Mouse (Mus musculus): ENCODE results near the gene Rapgef4. TPM values are rescaled to one million over a fixed set of nuclear protein-coding genes. Genes with fewer than 3 reads are reported as not detected.
A peak's percentile ranks its signal among the peaks of the same experiment; 100 is the strongest.

Rapgef4 gene
- polyA plus RNA-seq, 1 experiment from 2014 or later, result 2.9 TPM

DNA sequence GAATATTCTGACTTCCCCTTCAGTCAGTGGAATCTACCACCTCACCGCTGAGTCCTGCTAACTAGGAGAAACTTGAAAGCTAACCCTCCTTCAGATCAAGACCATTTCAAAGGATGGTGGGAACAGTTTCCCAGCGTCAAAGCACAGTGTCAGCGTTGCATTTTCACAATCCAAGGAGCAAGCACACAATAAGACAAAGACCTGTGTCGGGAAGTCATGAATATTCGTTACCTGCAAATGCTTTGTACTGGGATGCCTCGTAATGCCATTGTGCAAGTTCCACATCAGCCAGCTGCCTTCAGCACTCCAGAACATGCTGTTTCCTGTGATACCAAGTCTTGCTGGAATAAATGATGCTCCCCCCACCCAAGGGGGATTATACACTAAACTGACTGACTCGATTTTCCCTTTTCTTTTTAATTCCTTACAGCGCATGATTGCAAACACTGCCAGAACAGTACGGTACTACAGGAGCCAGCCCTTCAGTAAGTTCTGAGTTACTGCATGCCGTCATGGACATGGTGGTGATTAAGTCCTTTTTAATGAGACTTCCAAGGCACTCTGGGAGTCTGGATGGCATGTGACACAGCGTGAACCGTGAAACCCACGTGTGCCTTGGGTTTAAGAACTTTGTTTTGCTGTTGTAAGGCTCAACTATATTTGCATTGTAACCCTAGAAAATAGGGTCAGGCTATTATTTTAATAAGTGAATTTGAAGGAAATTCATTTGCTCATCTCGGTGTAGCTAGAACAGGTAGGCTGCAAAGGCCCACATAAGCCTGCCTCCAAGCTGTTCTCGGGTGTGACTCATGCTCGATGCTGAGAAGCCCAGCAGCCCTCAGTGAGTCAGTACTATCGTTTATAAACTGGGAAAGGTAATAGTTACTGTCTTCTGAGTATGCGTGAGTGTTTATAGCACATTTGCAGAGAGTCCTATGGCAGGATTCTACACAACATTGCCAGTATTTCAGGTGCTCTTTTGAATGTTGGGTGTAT lies 271.8 kb downstream of the Rapgef4 start:
- Histone ChIP-seq H3K9me3 (ENCODE audit: control insufficient read depth, low read length) (no peaks in the 10 kb centered on the region), H3K4me1 (replicated peaks; ENCODE audit: control insufficient read depth, insufficient read depth, low read length) (0 out of 2 replicates have a peak, but pooled peaks cover 2% of the 10 kb centered on the region), H3K27ac (ENCODE audit: low read depth, low read length) (no peak overlapping the region), H3K36me3 (ENCODE audit: control insufficient read depth, insufficient read depth, low read length) (no peaks in the 10 kb centered on the region), H3K4me2 (replicated peaks; ENCODE audit: low read depth, low read length) (no peak overlapping the region), H3K27me3 (ENCODE audit: control insufficient read depth, insufficient read depth, low read length) (no peaks in the 10 kb centered on the region), H3K4me3 (ENCODE audit: low read depth, low read length) (no peak overlapping the region), H3K9ac (ENCODE audit: low read depth, low read length) (no peak overlapping the region)
- DNase-seq (ENCODE audit: low spot score), result no peak
- 60% methylated on average over 18 of the region's 18 CpGs for WGBS
- no peak for ATAC-seq (ENCODE audit: low FRiP score)

DNA sequence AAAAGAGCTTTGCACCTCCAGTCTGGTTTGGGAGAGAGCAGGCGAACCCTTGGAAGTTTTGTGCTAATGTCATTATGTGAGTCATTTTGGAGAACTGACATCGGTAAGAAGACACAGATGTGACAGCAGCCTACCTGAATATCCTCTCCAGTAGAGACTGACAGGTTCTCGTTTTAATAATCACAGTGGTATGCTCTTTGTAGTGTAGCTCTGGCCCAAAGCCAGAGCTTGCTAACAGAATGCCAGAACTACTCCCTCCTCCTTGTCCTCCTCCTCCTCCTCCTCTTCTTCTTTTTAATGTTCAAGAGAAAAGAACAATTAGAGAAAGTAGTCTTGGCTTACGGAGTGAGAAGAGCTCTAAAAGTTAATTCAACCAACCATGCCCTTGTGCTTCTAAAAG lies 272.8 kb downstream of the Rapgef4 start:
- no peak for DNase-seq (ENCODE audit: low spot score)
- ATAC-seq (ENCODE audit: low FRiP score), result no peak
- H3K4me2 ChIP-seq (replicated peaks; ENCODE audit: low read depth, low read length), result no peak overlapping the region
- no peak overlapping the region for H3K4me3 ChIP-seq (ENCODE audit: low read depth, low read length)
- no peaks in the 10 kb centered on the region for H3K27me3 ChIP-seq (ENCODE audit: control insufficient read depth, insufficient read depth, low read length)
- no peak overlapping the region for H3K27ac ChIP-seq (ENCODE audit: low read depth, low read length)
- no peaks in the 10 kb centered on the region for H3K36me3 ChIP-seq (ENCODE audit: control insufficient read depth, insufficient read depth, low read length)
- H3K9me3 ChIP-seq (ENCODE audit: control insufficient read depth, low read length), result no peaks in the 10 kb centered on the region
- WGBS, result 85% methylated on average over 4 of the region's 4 CpGs
- H3K9ac ChIP-seq (ENCODE audit: low read depth, low read length), result no peak overlapping the region
- H3K4me1 ChIP-seq (replicated peaks; ENCODE audit: control insufficient read depth, insufficient read depth, low read length), result 0 out of 2 replicates have a peak, but pooled peaks cover 2% of the 10 kb centered on the region

DNA sequence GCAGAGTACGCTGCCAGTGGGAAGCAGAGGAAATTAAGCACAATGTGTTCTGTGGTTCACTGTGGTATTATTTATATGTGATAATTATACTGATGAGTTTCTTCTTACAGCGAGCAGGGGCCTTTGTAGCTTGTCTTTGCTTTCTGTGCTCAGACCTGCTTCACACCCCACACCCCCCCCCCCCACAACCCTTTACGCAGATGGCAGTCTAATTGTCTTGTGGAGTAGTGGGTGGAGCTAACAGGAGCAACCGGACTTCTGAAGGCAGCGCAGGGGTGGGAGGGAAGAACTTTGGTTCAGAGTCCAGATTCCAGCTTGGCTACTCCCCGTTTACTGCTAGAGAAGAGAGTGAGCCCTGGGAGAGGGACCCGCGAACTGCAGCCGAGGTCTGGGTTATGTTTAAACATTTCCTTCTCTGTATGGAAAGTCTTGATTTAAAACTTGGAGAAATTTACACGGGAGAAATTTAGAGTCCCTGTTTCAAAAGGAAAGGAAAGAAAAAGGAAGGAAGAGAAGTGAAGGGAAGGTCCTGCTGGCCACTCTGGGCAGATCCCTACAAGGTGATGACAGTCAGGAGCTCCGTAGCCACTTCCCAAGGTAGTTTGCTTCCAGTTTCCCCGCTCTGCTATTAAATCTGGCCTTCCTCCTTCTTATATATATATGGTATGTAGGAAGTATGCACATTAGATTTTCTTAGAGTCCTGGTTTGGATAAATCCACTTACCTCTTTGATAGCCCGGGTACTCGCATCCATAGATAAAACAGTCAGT lies 274.0 kb downstream of the Rapgef4 start:
- Histone ChIP-seq H3K36me3 (ENCODE audit: control insufficient read depth, insufficient read depth, low read length) (no peaks in the 10 kb centered on the region), H3K4me1 (replicated peaks; ENCODE audit: control insufficient read depth, insufficient read depth, low read length) (0 out of 2 replicates have a peak, but pooled peaks cover 2% of the 10 kb centered on the region), H3K4me2 (replicated peaks; ENCODE audit: low read depth, low read length) (no peak overlapping the region), H3K27ac (ENCODE audit: low read depth, low read length) (0 out of 2 replicates have a peak overlapping the region, but pooled peaks have one; percentile 10), H3K9me3 (ENCODE audit: control insufficient read depth, low read length) (no peaks in the 10 kb centered on the region), H3K9ac (ENCODE audit: low read depth, low read length) (no peak overlapping the region), H3K27me3 (ENCODE audit: control insufficient read depth, insufficient read depth, low read length) (no peaks in the 10 kb centered on the region), H3K4me3 (ENCODE audit: low read depth, low read length) (no peak overlapping the region)
- WGBS, result 39% methylated on average over 14 of the region's 14 CpGs
- peak; percentile 50 for DNase-seq (ENCODE audit: low spot score)
- 0 out of 2 replicates have a peak, but pooled peaks have one; percentile 59 for ATAC-seq (ENCODE audit: low FRiP score)

DNA sequence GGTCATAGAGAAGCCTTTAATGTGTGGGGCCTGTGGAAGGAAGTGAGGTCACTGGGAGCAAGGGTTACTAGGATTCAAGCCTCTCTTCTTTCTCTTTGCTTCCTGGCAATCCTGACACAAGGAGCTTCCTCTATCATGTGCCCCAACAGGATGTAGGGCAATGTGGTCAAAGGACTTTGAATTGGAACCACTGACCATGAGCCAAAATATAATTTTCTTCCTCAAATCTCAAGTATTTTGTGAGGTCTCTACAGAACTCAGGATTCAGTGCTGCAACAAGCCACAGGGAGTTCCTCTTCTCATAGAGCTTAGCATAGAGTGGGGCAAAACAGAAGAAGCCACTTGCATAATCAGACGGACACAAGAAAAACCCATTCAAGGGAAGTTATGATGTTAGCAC lies 279.7 kb downstream of the Rapgef4 start:
- Histone ChIP-seq H3K9ac (ENCODE audit: low read depth, low read length) (no peak overlapping the region), H3K36me3 (ENCODE audit: control insufficient read depth, insufficient read depth, low read length) (no peaks in the 10 kb centered on the region), H3K27me3 (ENCODE audit: control insufficient read depth, insufficient read depth, low read length) (no peaks in the 10 kb centered on the region), H3K27ac (ENCODE audit: low read depth, low read length) (no peak overlapping the region), H3K4me2 (replicated peaks; ENCODE audit: low read depth, low read length) (no peak overlapping the region), H3K9me3 (ENCODE audit: control insufficient read depth, low read length) (no peaks in the 10 kb centered on the region), H3K4me1 (replicated peaks; ENCODE audit: control insufficient read depth, insufficient read depth, low read length) (no peaks in the 10 kb centered on the region), H3K4me3 (ENCODE audit: low read depth, low read length) (no peak overlapping the region)
- no peak for DNase-seq (ENCODE audit: low spot score)
- ATAC-seq (ENCODE audit: low FRiP score), result no peak
- WGBS, result 91% methylated on average over 1 of the region's 1 CpGs

DNA sequence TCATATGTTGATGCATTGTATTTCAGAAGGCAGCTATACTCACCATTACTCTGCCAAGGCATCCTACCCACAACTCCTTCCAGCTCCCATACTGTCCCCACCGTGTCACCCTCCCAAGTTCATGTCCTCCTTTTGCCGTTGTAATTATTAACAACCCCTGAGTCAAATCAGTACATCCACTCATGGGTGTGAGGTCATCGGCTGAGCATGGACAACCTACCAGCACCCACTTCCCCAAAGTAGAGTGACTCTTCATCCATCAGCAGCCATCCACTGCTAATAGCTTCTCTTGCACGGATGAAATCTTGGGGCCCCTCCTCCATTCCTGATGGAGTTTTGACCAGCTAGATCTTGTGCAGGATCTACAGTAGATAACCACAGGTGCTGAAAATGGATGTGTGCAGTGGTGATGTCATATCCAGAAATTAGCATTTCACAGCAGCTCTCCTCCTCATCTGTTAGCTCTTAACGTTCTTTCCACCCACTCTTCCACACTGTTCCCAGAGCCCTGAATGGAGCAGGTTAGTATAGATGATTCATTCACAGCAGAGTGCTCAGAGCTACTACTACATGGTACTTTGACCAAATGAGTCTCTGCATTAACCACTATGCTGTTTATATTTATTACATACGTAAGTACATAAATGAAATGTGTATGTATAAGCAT lies 281.9 kb downstream of the Rapgef4 start:
- Histone ChIP-seq H3K4me1 (replicated peaks; ENCODE audit: control insufficient read depth, insufficient read depth, low read length) (no peaks in the 10 kb centered on the region), H3K4me2 (replicated peaks; ENCODE audit: low read depth, low read length) (no peak overlapping the region), H3K27me3 (ENCODE audit: control insufficient read depth, insufficient read depth, low read length) (no peaks in the 10 kb centered on the region), H3K36me3 (ENCODE audit: control insufficient read depth, insufficient read depth, low read length) (no peaks in the 10 kb centered on the region), H3K4me3 (ENCODE audit: low read depth, low read length) (no peak overlapping the region), H3K27ac (ENCODE audit: low read depth, low read length) (no peak overlapping the region), H3K9me3 (ENCODE audit: control insufficient read depth, low read length) (no peaks in the 10 kb centered on the region), H3K9ac (ENCODE audit: low read depth, low read length) (no peak overlapping the region)
- no peak for ATAC-seq (ENCODE audit: low FRiP score)
- WGBS, result 92% methylated on average over 6 of the region's 6 CpGs
- no peak for DNase-seq (ENCODE audit: low spot score)

DNA sequence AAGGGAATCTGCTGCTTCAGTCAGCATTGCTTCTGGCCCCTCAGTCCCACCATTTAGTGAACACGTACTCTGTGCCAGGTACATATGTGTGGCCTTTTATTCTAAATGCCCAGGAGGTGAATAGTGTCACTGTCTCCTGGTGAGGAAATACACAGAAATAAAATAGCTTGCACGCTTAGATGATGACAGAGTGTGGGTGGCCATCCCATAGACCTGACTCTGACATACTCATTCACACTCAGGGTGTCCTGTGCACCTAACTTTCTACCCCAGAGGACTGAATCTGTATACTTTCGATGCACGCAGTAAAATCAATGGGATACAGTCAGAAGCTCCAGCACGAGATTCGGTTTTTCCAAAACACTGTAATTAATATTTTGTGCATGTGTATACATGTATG lies 286.4 kb downstream of the Rapgef4 start:
- 92% methylated on average over 6 of the region's 6 CpGs for WGBS
- H3K27ac ChIP-seq (ENCODE audit: low read depth, low read length), result no peak overlapping the region
- no peaks in the 10 kb centered on the region for H3K4me1 ChIP-seq (replicated peaks; ENCODE audit: control insufficient read depth, insufficient read depth, low read length)
- H3K36me3 ChIP-seq (ENCODE audit: control insufficient read depth, insufficient read depth, low read length), result no peaks in the 10 kb centered on the region
- ATAC-seq (ENCODE audit: low FRiP score) (no peak), DNase-seq (ENCODE audit: low spot score) (no peak)
- H3K4me3 ChIP-seq (ENCODE audit: low read depth, low read length), result no peak overlapping the region
- no peaks in the 10 kb centered on the region for H3K9me3 ChIP-seq (ENCODE audit: control insufficient read depth, low read length)
- no peaks in the 10 kb centered on the region for H3K27me3 ChIP-seq (ENCODE audit: control insufficient read depth, insufficient read depth, low read length)
- no peak overlapping the region for H3K9ac ChIP-seq (ENCODE audit: low read depth, low read length)
- no peak overlapping the region for H3K4me2 ChIP-seq (replicated peaks; ENCODE audit: low read depth, low read length)

DNA sequence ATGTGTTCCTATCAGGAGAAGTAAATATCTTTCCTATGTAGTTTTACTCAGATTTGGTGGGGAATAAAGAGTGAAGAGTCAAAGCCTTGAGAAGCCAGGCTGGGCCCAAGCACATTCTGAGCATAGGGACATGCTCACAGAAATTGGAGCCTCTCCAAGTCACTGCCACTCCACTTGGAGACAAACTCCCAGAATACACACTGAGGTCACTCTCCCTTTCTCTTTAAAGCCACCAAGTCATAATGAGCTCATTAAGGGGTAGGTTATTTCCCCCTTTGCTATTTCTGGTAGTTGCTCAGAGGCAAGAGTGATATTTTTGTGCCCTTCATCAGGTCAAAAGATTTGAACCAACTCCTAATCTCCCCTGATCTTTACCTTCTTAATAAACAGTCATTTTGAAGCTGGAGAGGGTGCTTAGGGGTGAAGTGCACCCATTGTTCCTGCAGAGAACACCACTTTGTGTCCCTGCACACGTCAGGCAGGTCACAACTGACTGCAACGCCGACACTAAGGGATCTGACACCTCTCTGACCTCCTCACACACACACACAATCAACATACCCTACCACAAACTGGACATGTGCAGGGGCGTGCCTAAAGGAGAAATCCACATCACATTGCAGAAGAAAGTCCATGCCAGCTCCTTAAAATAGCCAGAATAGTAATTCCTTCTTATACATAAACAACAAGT lies 288.8 kb downstream of the Rapgef4 start:
- H3K4me1 ChIP-seq (replicated peaks; ENCODE audit: control insufficient read depth, insufficient read depth, low read length), result no peaks in the 10 kb centered on the region
- no peak overlapping the region for H3K4me3 ChIP-seq (ENCODE audit: low read depth, low read length)
- H3K4me2 ChIP-seq (replicated peaks; ENCODE audit: low read depth, low read length), result no peak overlapping the region
- H3K36me3 ChIP-seq (ENCODE audit: control insufficient read depth, insufficient read depth, low read length), result no peaks in the 10 kb centered on the region
- DNase-seq (ENCODE audit: low spot score) (no peak), ATAC-seq (ENCODE audit: low FRiP score) (no peak)
- H3K27ac ChIP-seq (ENCODE audit: low read depth, low read length), result no peak overlapping the region
- H3K9me3 ChIP-seq (ENCODE audit: control insufficient read depth, low read length), result no peaks in the 10 kb centered on the region
- H3K9ac ChIP-seq (ENCODE audit: low read depth, low read length), result no peak overlapping the region
- H3K27me3 ChIP-seq (ENCODE audit: control insufficient read depth, insufficient read depth, low read length), result no peaks in the 10 kb centered on the region
- WGBS, result 82% methylated on average over 4 of the region's 4 CpGs

DNA sequence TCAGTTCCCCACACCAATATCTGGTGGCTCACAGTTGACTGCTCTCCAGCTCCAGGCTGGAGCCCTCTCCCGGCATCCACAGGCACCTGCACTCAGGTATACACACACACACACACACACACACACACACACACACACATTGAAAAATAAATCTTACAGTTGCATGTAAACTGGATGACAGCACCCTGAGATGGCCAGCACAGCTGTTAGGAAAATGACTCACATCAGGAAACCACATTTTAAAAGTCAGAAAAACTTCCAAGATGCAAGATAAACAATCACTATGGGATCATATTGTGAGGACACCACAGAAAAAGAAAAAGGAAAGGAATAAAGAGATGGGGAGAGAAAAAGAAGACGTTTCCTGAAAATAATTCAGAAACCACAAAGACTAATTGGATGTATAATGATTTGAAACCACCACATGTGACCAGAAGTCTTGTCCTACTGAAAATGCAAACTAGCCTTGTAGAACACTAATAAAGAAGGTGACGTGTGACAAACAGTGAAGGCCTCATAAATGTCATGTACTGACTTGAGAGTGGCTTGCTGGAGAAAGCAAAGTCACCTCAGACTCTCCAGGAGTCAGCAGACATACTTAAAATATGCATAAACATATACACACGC lies 297.3 kb downstream of the Rapgef4 start:
- Histone ChIP-seq H3K36me3 (ENCODE audit: control insufficient read depth, insufficient read depth, low read length) (no peaks in the 10 kb centered on the region), H3K4me1 (replicated peaks; ENCODE audit: control insufficient read depth, insufficient read depth, low read length) (no peaks in the 10 kb centered on the region), H3K9me3 (ENCODE audit: control insufficient read depth, low read length) (no peaks in the 10 kb centered on the region), H3K4me3 (ENCODE audit: low read depth, low read length) (no peak overlapping the region), H3K27ac (ENCODE audit: low read depth, low read length) (no peak overlapping the region), H3K4me2 (replicated peaks; ENCODE audit: low read depth, low read length) (no peak overlapping the region), H3K9ac (ENCODE audit: low read depth, low read length) (no peak overlapping the region), H3K27me3 (ENCODE audit: control insufficient read depth, insufficient read depth, low read length) (no peaks in the 10 kb centered on the region)
- DNase-seq (ENCODE audit: low spot score) (no peak), ATAC-seq (ENCODE audit: low FRiP score) (no peak)
- WGBS, result 82% methylated on average over 4 of the region's 4 CpGs

Measured in hindbrain, embryonic 11.5 days (tissue).